Mouse (Mus musculus) ES-Bruce4 (cell line): ENCODE data around the gene Rela.

Experiments used
- CTCF ChIP-seq: IDR thresholded peaks from one replicate; pipeline ENCODE4 v1.8.1; 2011; ENCODE audit warnings: low read depth, low read length
- EP300 ChIP-seq: IDR thresholded peaks from 2 replicates; pipeline ENCODE4 v1.6.1; 2011; ENCODE audit warnings: low read depth, low read length; ENCODE audit not compliant: insufficient read depth
- POLR2A ChIP-seq: IDR thresholded peaks from one replicate; pipeline ENCODE4 v1.8.1; 2011; ENCODE audit warnings: low read length; ENCODE audit not compliant: insufficient read depth

GRCm38 (mm10) chr19:5652570-5652969, 15.3 kb downstream of the Rela start:
- TF ChIP-seq CTCF (no peak), EP300 (no peak), POLR2A (no peak)
